Mouse (Mus musculus): ENCODE results near the gene Rbpjl.

DNA sequence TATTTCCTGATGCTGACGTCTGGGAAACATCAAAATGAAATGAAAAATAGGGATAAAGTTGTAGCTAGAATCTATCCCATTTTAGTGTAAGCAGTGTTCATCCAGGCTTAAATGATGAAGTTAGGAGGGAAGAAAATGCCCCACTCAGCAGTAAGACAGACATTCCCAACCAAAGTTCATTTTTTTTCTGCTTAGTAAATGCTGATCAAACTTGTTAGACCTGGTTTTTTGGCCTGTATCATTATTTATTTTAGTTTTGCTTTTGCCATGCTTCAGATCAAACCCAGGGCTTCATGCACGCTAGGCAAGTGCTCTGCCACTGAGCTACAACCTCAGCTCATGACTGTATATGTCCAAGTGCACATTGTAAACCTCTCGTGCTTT, 43.1 kb downstream of the Rbpjl start:
- no peak for TF ChIP-seq CTCF (conservative IDR thresholded peaks at IDR 0.05; ENCODE audit: low read length)
- TF ChIP-seq NANOG (IDR thresholded peaks at IDR 0.05; ENCODE audit: borderline replicate concordance, low read length), result no peak
